Mouse (Mus musculus) heart, adult 2 months (tissue): ENCODE results near the gene Glis2.

Source experiments
- CTCF ChIP-seq: fragments of 200-600 bp; IDR thresholded peaks from 2 replicates; pipeline ENCODE4 v1.8.1; 2022; ENCODE audit warnings: antibody characterized with exemption, mild to moderate bottlenecking, moderate library complexity
- EP300 ChIP-seq: fragments of 200-500 bp; IDR thresholded peaks from 2 replicates; pipeline ENCODE4 v1.6.1; 2011; ENCODE audit warnings: low read depth, low read length, control low read depth; ENCODE audit not compliant: insufficient read depth
- POLR2A ChIP-seq: fragments of 200-500 bp; IDR thresholded peaks from 2 replicates; pipeline ENCODE4 v1.6.1; 2011; ENCODE audit warnings: mild to moderate bottlenecking, low read depth, low read length, control low read depth; ENCODE audit not compliant: insufficient read depth

- TF ChIP-seq EP300 (0 out of 2 replicates have a peak, but pooled peaks have one; percentile 23), POLR2A (no peak), CTCF (no peak)
Measured at GRCm38 (mm10) chr16:4652707-4653416, 58.3 kb downstream of the Glis2 start.
